ENCODE assay signal across 12 mouse cellular contexts in the genomic region with DNA sequence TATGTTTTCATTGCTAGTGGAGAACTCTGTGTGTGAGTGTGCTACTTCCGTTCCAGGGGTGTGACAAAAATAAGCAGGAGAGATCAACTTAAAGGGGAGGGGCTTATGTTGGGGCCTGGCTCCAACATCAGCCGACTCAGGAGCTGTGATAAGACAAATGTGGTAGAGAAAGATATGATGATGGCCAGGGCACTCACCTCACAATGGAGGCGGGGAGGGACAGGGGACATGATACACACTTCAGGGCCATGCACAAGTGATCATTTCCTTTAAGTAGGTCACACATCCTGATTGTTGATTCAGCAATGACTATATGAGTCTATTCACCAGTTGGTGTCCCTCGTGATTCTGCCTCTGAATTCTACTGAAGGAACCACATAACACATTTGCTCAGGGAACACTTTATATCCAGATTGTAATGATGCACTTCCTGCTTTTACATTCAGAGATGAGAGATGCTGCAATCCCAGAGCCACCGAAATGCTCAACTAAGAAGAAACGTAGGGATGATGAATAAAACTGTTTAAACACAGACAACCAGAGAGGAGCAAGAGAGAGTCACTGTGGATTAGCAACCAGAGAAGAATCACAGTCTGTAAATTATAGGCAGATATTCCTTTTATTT. TPM values are rescaled to one million over a fixed set of nuclear protein-coding genes. Genes with fewer than 3 reads are reported as not detected.
A peak's percentile ranks its signal among the peaks of the same experiment; 100 is the strongest.
DNase-seq lines count a peak whose midpoint lies in the region; ATAC-seq and TF ChIP-seq lines count a peak whose summit lies in the region.
"Had no signal": no experiment of that assay in that cellular context is flagged by ENCODE, and none has a peak within 500 bp of the region (broad histone marks: within the 10 kb centered on the region; RNA-seq: fewer than 3 reads in every experiment).

No protein-coding gene starts in this region.

- peak; percentile 43 for DNase-seq in CD4-positive, CD25-positive, alpha-beta regulatory T cell, adult 2 months (ENCODE audit: low read depth, low spot score)
- DNase-seq in MEL (ENCODE audit: low read depth, low spot score): peak; percentile 96
- peak; percentile 51 for DNase-seq in induced T-regulatory cell, adult 2 months (ENCODE audit: low read depth)
- DNase-seq in layer of hippocampus, adult 8-10 months (ENCODE audit: low spot score in 2 of 2): no peak
- DNase-seq in embryo, embryonic 9.5 days (ENCODE audit: extremely low spot score): no peak
- DNase-seq in gastrocnemius, adult 8-10 months (ENCODE audit: low spot score in 2 of 2): no peak
- DNase-seq: adrenal gland, postnatal 25 days; cerebellum, adult 8-10 months; kidney, adult 11 months; thymus, adult 2 months had no signal

- H3K79me2 ChIP-seq in MEL (ENCODE audit: control insufficient read depth, insufficient read depth, low read length, poor library complexity): no peaks in the 10 kb centered on the region

- peak; percentile 95 for ATAC-seq in megakaryocyte-erythroid progenitor cell, adult 5-6 weeks (replicated peaks; ENCODE audit: low FRiP score, low TSS enrichment, poor library complexity, severe bottlenecking)
- ATAC-seq: lung, postnatal 0 days had no signal

- no peak overlapping the region for H3K4me3 ChIP-seq in MEL (ENCODE audit: control insufficient read depth in 1 of 2, insufficient read depth in 1 of 2, low read depth in 2 of 2, low read length in 2 of 2)

- no peak for TF ChIP-seq CTCF in MEL (IDR thresholded peaks at IDR 0.05 in 2 of 3, conservative IDR thresholded peaks at IDR 0.05 in 1 of 3; ENCODE audit: control insufficient read depth in 1 of 3, insufficient read depth in 1 of 3, low read depth in 2 of 3, low read length in 3 of 3, poor library complexity in 1 of 3, severe bottlenecking in 1 of 3)

- TF ChIP-seq POLR2A in MEL (IDR thresholded peaks at IDR 0.05; ENCODE audit: control insufficient read depth in 1 of 2, insufficient read depth in 1 of 2, low read depth in 1 of 2, low read length in 2 of 2, poor library complexity in 1 of 2): no peak; a peak in 1 of 4 replicates

- peaks cover 43 to 56% of the 10 kb centered on the region in 2 experiments for H3K4me1 ChIP-seq in MEL (ENCODE audit: control insufficient read depth in 1 of 2, insufficient read depth in 2 of 2, low read length in 2 of 2)

- TF ChIP-seq RAD21 in MEL (IDR thresholded peaks at IDR 0.05; ENCODE audit: low read depth, low read length): no peak

- H3K27ac ChIP-seq in MEL (ENCODE audit: control insufficient read depth, low read depth, low read length): peak overlapping the region; percentile 78

- peak overlapping the region; percentile 34 for H3K9ac ChIP-seq in MEL (ENCODE audit: control insufficient read depth, low read depth, low read length, poor library complexity, severe bottlenecking)

- H3K36me3 ChIP-seq in MEL (ENCODE audit: control insufficient read depth in 1 of 2, insufficient read depth in 2 of 2, low read length in 2 of 2): peaks cover 0 to 66% of the 10 kb centered on the region in 2 experiments; a peak in 2 of 4 replicates

- H3K9me3 ChIP-seq in MEL (replicated peaks; ENCODE audit: insufficient read depth, low read length): no peaks in the 10 kb centered on the region

- no peaks in the 10 kb centered on the region for H3K27me3 ChIP-seq in MEL (ENCODE audit: control insufficient read depth in 1 of 2, insufficient read depth in 2 of 2, low read length in 2 of 2)

- TF ChIP-seq EP300 in MEL (IDR thresholded peaks at IDR 0.05; ENCODE audit: low read depth in 1 of 2, low read length in 2 of 2): peak; percentile 89 to 95

TF ChIP-seq in MEL, 35 proteins besides CTCF, POLR2A, EP300 and RAD21:
- TF ChIP-seq ETS1 (IDR thresholded peaks at IDR 0.05; ENCODE audit: low read depth, low read length): peak; percentile 95
- TF ChIP-seq TAL1 (IDR thresholded peaks at IDR 0.05; ENCODE audit: low read length): peak; percentile 88
- TF ChIP-seq TCF12 (IDR thresholded peaks at IDR 0.05; ENCODE audit: low read depth, low read length): peak; percentile 96
- peak; percentile 90; the same call in 1 of the 2 replicates for TF ChIP-seq BHLHE40 (IDR thresholded peaks at IDR 0.05; ENCODE audit: borderline replicate concordance, low read depth, low read length)
- TF ChIP-seq SIN3A (IDR thresholded peaks at IDR 0.05; ENCODE audit: low read length): peak; percentile 79
- TF ChIP-seq MAFK (IDR thresholded peaks at IDR 0.05; ENCODE audit: borderline replicate concordance, low read depth, low read length): peak; percentile 71; the same call in 1 of the 2 replicates
- peak; percentile 95 for TF ChIP-seq GATA1 (IDR thresholded peaks at IDR 0.05; ENCODE audit: low read depth, low read length)
- TF ChIP-seq USF2 (IDR thresholded peaks at IDR 0.05; ENCODE audit: borderline replicate concordance in 1 of 2, insufficient read depth in 1 of 2, low read depth in 1 of 2, low read length in 2 of 2): no peak
- TF ChIP-seq ZKSCAN1 (IDR thresholded peaks at IDR 0.05; ENCODE audit: low read depth, low read length): no peak
- TF ChIP-seq ELF1 (IDR thresholded peaks at IDR 0.05; ENCODE audit: low read depth, low read length): peak; percentile 71; the same call in 1 of the 2 replicates
- TF ChIP-seq TBP (IDR thresholded peaks at IDR 0.05; ENCODE audit: low read depth, low read length): 0 out of 2 replicates have a peak, but pooled peaks have one; percentile 59
- peak; percentile 48; the same call in 1 of the 2 replicates for TF ChIP-seq HCFC1 (IDR thresholded peaks at IDR 0.05; ENCODE audit: low read depth, low read length)
- no peak; the same call in 1 of the 2 replicates for TF ChIP-seq USF1 (IDR thresholded peaks at IDR 0.05; ENCODE audit: low read depth, low read length)
- TF ChIP-seq MAX (IDR thresholded peaks at IDR 0.05; ENCODE audit: low read length): peak; percentile 68
- 0 out of 2 replicates have a peak, but pooled peaks have one; percentile 28 for TF ChIP-seq MAZ (IDR thresholded peaks at IDR 0.05; ENCODE audit: low read depth, low read length)
- no peak for TF ChIP-seq CHD1 (IDR thresholded peaks at IDR 0.05; ENCODE audit: low read depth, low read length)
- peak; percentile 42; the same call in 1 of the 2 replicates for TF ChIP-seq MEF2A (IDR thresholded peaks at IDR 0.05; ENCODE audit: extremely low read depth, insufficient replicate concordance, low read depth, low read length, poor library complexity, severe bottlenecking)
- peak; percentile 53; the same call in 1 of the 2 replicates for TF ChIP-seq RCOR1 (IDR thresholded peaks at IDR 0.05; ENCODE audit: low read depth, low read length)
- peak; percentile 34; the same call in 1 of the 2 replicates for TF ChIP-seq POLR2AphosphoS2 (IDR thresholded peaks at IDR 0.05; ENCODE audit: low read length)

RNA-seq across cellular contexts. Expression of a gene that starts 26.9 kb away (rescaled TPM):
- 115 and 133 TPM in 2 replicates for total RNA-seq in MEL (2012; rRNA removed)
- polyA plus RNA-seq in MEL (2012; ENCODE audit: insufficient read depth in 1 of 2, insufficient read length in 2 of 2, low read depth in 1 of 2, low replicate concordance in 2 of 2, missing spikeins in 1 of 2): 100 to 1,000 TPM in 1 of 2 experiments, not detected in 1; 103 TPM
- total RNA-seq in megakaryocyte-erythroid progenitor cell, adult 5-6 weeks (2014; fragmentation: Nextera tagmentation): 81.6 and 95.5 TPM in 2 replicates
- total RNA-seq in megakaryocyte-erythroid progenitor cell, adult 5-6 weeks (2017): 106 and 108 TPM in 2 replicates
- total RNA-seq in layer of hippocampus, adult 8-10 months (2022): 10 to 100 TPM; 53.7 to 72.2 (median 64.1) TPM
- total RNA-seq in gastrocnemius, adult 8-10 months (2022): 10 to 100 TPM; 65.8 to 72.5 (median 66.8) TPM

Comparison
In these comparisons a context has a peak if more than half of its experiments do, and no peak if none do; other contexts are left out.
1. DNase-seq: peak in CD4-positive, CD25-positive, alpha-beta regulatory T cell, adult 2 months (single experiment), MEL (single experiment) and induced T-regulatory cell, adult 2 months (single experiment); none in layer of hippocampus, adult 8-10 months (0 of 2), embryo, embryonic 9.5 days (single experiment) and gastrocnemius, adult 8-10 months (0 of 2).